Mouse (Mus musculus) layer of hippocampus, postnatal 36 days (tissue): ENCODE measurements around the gene Jph3. TPM values are rescaled to one million over a fixed set of nuclear protein-coding genes. Genes with fewer than 3 reads are reported as not detected.

Experiments
- DNase-seq, 2 experiments: peaks; one replicate each; pipeline ENCODE4 v3.0.0; 2022
- total RNA-seq, 2 experiments: library from RNA; stranded (reverse); gene quantifications; 2 replicates each; pipeline ENCODE4 v1.2.3; 2021

The Jph3 gene
- total RNA-seq, 2 experiments from 2014 or later = 310 to 313 TPM

GRCm38 (mm10) chr8:121730170-121730569 lies 747 bp downstream of the Jph3 start:
- no peak for DNase-seq

GRCm38 (mm10) chr8:121730646-121731045 lies 1.2 kb downstream of the Jph3 start:
- DNase-seq = no peak

- DNase-seq = no peak
Observed at GRCm38 (mm10) chr8:121731060-121731459, 1.6 kb downstream of the Jph3 start.

- DNase-seq = peak; percentile 64 to 72
Observed at GRCm38 (mm10) chr8:121731471-121732333, 2.3 kb downstream of the Jph3 start.

GRCm38 (mm10) chr8:121732334-121732665 lies 2.9 kb downstream of the Jph3 start:
- no peak for DNase-seq

- peak; percentile 65 to 66 for DNase-seq
Observed at GRCm38 (mm10) chr8:121734262-121734661, 4.8 kb downstream of the Jph3 start.

- no peak for DNase-seq
Observed at GRCm38 (mm10) chr8:121736236-121736635, 6.8 kb downstream of the Jph3 start.

- DNase-seq = no peak
Observed at GRCm38 (mm10) chr8:121740721-121741120, 11.3 kb downstream of the Jph3 start.

- DNase-seq = no peak
Observed at GRCm38 (mm10) chr8:121749501-121749900, 20.1 kb downstream of the Jph3 start.

GRCm38 (mm10) chr8:121750512-121750911 lies 21.1 kb downstream of the Jph3 start:
- no peak for DNase-seq

- DNase-seq = no peak
Observed at GRCm38 (mm10) chr8:121751407-121751806, 22.0 kb downstream of the Jph3 start.

- no peak for DNase-seq
Observed at GRCm38 (mm10) chr8:121758470-121758869, 29.0 kb downstream of the Jph3 start.

- no peak for DNase-seq
Observed at GRCm38 (mm10) chr8:121760484-121760883, 31.1 kb downstream of the Jph3 start.

GRCm38 (mm10) chr8:121761480-121761879 lies 32.1 kb downstream of the Jph3 start:
- DNase-seq = no peak

- no peak for DNase-seq
Observed at GRCm38 (mm10) chr8:121762999-121763699, 33.7 kb downstream of the Jph3 start.

- DNase-seq = no peak
Observed at GRCm38 (mm10) chr8:121763700-121764013, 34.2 kb downstream of the Jph3 start.

GRCm38 (mm10) chr8:121765594-121766138 lies 36.2 kb downstream of the Jph3 start:
- DNase-seq = no peak

GRCm38 (mm10) chr8:121769095-121769494 lies 39.7 kb downstream of the Jph3 start:
- DNase-seq = no peak

- no peak for DNase-seq
Observed at GRCm38 (mm10) chr8:121769621-121770020, 40.2 kb downstream of the Jph3 start.

GRCm38 (mm10) chr8:121770845-121771752 lies 41.7 kb downstream of the Jph3 start:
- DNase-seq = no peak

- DNase-seq = no peak
Observed at GRCm38 (mm10) chr8:121773876-121774275, 44.5 kb downstream of the Jph3 start.

- no peak for DNase-seq
Observed at GRCm38 (mm10) chr8:121782493-121782892, 53.1 kb downstream of the Jph3 start.

- no peak for DNase-seq
Observed at GRCm38 (mm10) chr8:121786542-121786941, 57.1 kb downstream of the Jph3 start.
